Mouse (Mus musculus): ENCODE data around the gene Krt1.

Krt1 gene

DNA sequence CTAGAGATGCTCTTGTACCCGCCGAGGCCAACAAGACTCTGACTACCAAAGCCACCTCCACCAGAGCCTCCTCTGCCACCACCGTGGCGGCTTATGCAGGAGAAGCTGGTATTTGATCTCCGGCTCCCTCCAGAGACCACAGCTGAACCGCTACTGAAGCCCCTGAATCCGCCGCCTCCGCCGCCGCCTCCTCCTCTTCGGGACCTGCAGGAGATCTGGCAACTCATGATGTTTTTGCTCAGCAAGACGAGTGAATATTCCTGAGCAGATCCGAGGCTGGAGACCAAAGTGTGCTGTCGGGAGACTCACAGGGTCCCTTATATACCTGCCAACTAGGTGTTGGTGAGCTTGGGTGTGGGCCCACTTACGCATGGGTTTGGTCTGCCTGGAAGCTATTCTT lies 32.7 kb downstream of the Krt1 start, which contains the start of gene Krt2:
Gene Krt2 (minus strand): TSS at position 295 of the 400 bp plus-strand sequence.
- in situ Hi-C loops (cut with MboI; ENCODE audit: unreplicated experiment in 2 of 2): no loop called here

DNA sequence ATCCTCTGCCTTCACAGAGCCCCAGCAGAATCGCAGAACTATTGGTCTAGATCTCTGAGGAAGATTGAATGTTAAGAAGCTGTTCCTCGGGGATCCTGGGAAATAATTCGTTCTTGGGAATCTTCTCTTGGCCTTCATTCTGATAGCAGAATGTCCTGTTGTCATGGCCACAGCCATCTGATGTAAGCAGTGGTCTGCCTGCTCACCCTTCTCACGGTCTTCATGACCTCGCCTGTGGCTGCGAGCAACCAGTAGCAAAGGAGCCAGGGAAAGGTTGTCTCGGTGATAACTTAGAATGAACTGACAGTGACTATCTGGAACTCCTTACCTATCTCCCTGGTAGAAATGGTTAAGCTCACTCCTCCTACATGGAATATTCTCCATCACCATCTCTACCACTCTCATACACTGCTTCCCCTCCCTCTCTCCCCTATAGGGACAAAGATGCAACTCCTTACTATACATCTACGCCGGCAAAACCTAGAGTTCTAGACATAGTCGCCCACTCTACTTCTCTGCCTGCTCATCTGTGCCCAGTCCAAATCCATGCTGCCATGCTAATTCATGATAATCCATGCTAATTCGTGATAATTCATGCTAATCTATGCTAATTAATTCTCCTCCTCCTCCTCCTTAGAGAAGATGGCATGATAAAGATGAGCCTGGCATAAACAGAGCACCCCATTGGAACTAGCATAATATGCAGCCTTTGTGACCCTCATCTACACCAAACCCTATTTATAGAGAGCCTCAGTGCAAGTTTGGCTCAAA lies 47.4 kb downstream of the Krt1 start:
- in situ Hi-C loops (cut with MboI; ENCODE audit: unreplicated experiment in 2 of 2): no loop called here

DNA sequence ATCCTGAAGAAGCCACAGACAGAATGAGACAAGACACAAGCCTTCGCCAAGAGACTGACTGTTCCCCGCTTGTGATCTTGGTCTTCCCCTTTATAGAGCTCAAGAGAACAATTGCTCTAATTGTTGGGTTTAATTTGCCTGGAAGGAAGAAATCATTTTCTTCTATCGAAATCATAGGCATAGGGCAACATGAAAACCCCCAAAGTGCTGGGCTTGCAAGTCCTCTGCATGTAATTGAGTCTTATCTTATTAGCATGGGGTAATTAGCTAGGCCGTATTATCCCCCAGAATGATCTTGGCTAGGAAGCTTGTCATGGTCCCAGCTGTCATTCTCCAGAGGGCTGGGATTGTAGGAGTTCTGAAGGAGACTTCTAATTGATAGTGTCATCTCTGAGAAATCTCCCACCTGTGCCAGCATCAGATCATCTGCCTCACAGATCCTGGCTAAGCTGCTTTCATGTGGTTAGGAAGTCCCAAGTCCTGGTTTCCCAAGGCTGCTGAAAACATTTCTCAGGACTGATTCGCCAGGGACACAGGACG lies 48.2 kb downstream of the Krt1 start, which contains the start of gene Krt73:
Gene Krt73 (minus strand): TSS at position 51 of the 540 bp plus-strand sequence.
- in situ Hi-C loops (cut with MboI; ENCODE audit: unreplicated experiment in 2 of 2): no loop called here
